Mouse (Mus musculus): ENCODE measurements around the gene Chd1l.

GRCm38 (mm10) chr3:97535660-97536059 is 74.3 kb downstream of the Chd1l start:
- TF ChIP-seq CTCF (IDR thresholded peaks at IDR 0.05) (no peak), POLR2A (IDR thresholded peaks at IDR 0.05; ENCODE audit: insufficient read depth, low read depth, low read length) (no peak), EP300 (IDR thresholded peaks at IDR 0.05; ENCODE audit: insufficient read depth, low read depth, low read length) (no peak)
